Mouse (Mus musculus): Measurements from ENCODE around the gene Trem1.

GRCm38 (mm10) chr17:48281739-48282085 lies 49.1 kb downstream of the Trem1 start:
- no peak for TF ChIP-seq CTCF (IDR thresholded peaks at IDR 0.05; ENCODE audit: control insufficient read depth, insufficient read depth, low read length)
- TF ChIP-seq POLR2A (IDR thresholded peaks at IDR 0.05; ENCODE audit: borderline replicate concordance, control insufficient read depth, low read depth, low read length) = no peak
